Mouse (Mus musculus): Measurements from ENCODE around the gene Ulk4.

DNA sequence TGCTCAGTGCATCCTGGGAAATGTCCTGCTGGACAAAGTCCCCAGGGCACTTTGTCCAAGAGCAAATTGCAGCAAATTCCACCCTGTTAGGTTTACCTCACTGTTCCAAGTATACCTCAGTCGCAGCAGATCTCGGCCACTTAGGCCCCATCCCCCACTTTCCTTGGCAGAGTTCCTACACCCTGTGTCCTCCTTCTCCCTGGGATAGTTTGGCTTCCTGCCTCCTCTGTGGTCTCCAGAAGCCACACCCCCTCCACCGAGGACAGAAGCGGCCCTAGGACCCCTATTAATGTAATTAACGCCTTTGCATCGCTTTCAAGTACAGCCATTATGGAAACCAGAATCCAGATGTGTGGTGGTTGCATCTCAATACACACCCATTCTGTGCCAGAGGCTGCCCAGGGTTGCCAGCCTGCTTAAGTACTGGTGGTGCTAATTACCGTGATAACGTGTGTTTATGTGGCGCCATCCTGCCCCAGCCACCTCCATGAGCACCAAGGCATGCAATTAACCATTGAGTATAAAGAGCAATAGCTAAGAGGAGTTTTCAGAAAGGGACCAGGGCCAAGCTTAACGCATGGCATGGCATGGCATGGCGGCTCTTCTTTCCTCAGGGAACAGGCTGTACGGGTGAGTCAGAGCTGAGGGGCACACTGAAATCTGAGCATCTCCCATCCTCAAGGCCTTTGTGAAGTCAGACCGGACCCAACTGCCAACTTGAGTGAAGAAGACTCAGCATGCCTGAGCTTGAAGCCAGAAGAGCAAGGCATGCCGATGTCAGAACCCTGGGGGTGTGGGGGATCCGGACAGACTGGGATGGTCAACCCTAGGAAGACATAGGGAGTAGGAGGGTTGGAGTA is 275.1 kb downstream of the Ulk4 start:
- TF ChIP-seq EP300 (IDR thresholded peaks at IDR 0.05; ENCODE audit: low read depth) (no peak), CTCF (IDR thresholded peaks at IDR 0.05; ENCODE audit: low read depth) (no peak)

Data from liver, postnatal 0 days (tissue).